Mouse (Mus musculus) B cell, adult (primary cell): ENCODE results near the gene Gnb2. TPM values are rescaled to one million over a fixed set of nuclear protein-coding genes. Genes with fewer than 3 reads are reported as not detected.

Source experiments
- total RNA-seq: library from RNA; stranded (reverse); gene quantifications from 4 replicates; pipeline ENCODE4 v1.2.4, GENCODE M21; 2023; ENCODE audit not compliant: inconsistent age

Gnb2 gene
- total RNA-seq = 346 to 423 TPM (median 404 TPM) in 4 replicates

GRCm38 (mm10) chr5:137533117-137533827 lies at the start of gene Gnb2, which contains the start of gene Epo:
Gene Gnb2, minus strand, starts transcription at chr5:137533510.
Gene Epo, minus strand, starts transcription at chr5:137533242.

GRCm38 (mm10) chr5:137569665-137570064 lies 36.4 kb upstream of the Gnb2 start, which contains the start of gene Tfr2:
Gene Tfr2, plus strand, starts transcription at chr5:137569840.

GRCm38 (mm10) chr5:137553411-137553837 lies 20.1 kb upstream of the Gnb2 start, which contains the start of gene Actl6b:
Gene Actl6b, plus strand, starts transcription at chr5:137553517.

GRCm38 (mm10) chr5:137518436-137518835 lies 14.9 kb downstream of the Gnb2 start, which contains the start of gene Gigyf1:
Gene Gigyf1, plus strand, starts transcription at chr5:137518548.

GRCm38 (mm10) chr5:137501709-137502666 lies 31.3 kb downstream of the Gnb2 start, which contains the start of gene Pop7:
Gene Pop7, minus strand, starts transcription at chr5:137502518.

Other genes starting within 250 kb of the Gnb2 start
- gene Ache, start 246.0 kb downstream of the Gnb2 start, total RNA-seq = 0.32 to 0.48 TPM (median 0.41 TPM) in 4 replicates
- gene Ufsp1, start 238.9 kb downstream of the Gnb2 start, total RNA-seq = 0.51 to 2.0 TPM (median 1.1 TPM) in 4 replicates
- 401 to 449 TPM (median 426 TPM) in 4 replicates for gene Srrt, start 225.8 kb downstream of the Gnb2 start, total RNA-seq
- gene Trip6, start 219.1 kb downstream of the Gnb2 start, total RNA-seq = 7.3 to 8.7 TPM (median 8.2 TPM) in 4 replicates
- gene Slc12a9, start 199.9 kb downstream of the Gnb2 start, total RNA-seq = 19.7 to 22.5 TPM (median 20.8 TPM) in 4 replicates
- not detected in 4 replicates for gene Ephb4, start 183.4 kb downstream of the Gnb2 start, total RNA-seq
- not detected in 4 replicates for gene Zan, start 56.4 kb downstream of the Gnb2 start, total RNA-seq
- 30.1 to 38.1 TPM (median 33.0 TPM) in 4 replicates for gene Pop7, start 31.0 kb downstream of the Gnb2 start, total RNA-seq
- gene Gigyf1, start 15.0 kb downstream of the Gnb2 start, total RNA-seq = 114 to 121 TPM (median 115 TPM) in 4 replicates
- gene Epo, start 268 bp downstream of the Gnb2 start, total RNA-seq = not detected in 4 replicates
- not detected in 4 replicates for gene Actl6b, start 20.0 kb upstream of the Gnb2 start, total RNA-seq
- gene Tfr2, start 36.3 kb upstream of the Gnb2 start, total RNA-seq = 0.29 to 1.5 TPM (median 0.71 TPM) in 4 replicates
- gene Mospd3, start 67.5 kb upstream of the Gnb2 start, total RNA-seq = 32.1 to 44.5 TPM (median 37.3 TPM) in 4 replicates
- 1.1 to 2.3 TPM (median 1.5 TPM) in 4 replicates for gene Pcolce, start 80.3 kb upstream of the Gnb2 start, total RNA-seq
- 0.22 to 0.45 TPM (median 0.30 TPM) in 3 of 4 replicates, not detected in the other for gene Fbxo24, start 95.5 kb upstream of the Gnb2 start, total RNA-seq
- 206 to 213 TPM (median 209 TPM) in 4 replicates for gene Lrch4, start 95.6 kb upstream of the Gnb2 start, total RNA-seq
- 58.1 to 62.4 TPM (median 60.8 TPM) in 4 replicates for gene Gm20605, start 95.7 kb upstream of the Gnb2 start, total RNA-seq
- gene Sap25, start 107.8 kb upstream of the Gnb2 start, total RNA-seq = 84.0 to 92.8 TPM (median 85.8 TPM) in 4 replicates
- not detected in 4 replicates for gene Irs3, start 112.2 kb upstream of the Gnb2 start, total RNA-seq
- gene Agfg2, start 151.2 kb upstream of the Gnb2 start, total RNA-seq = 17.4 to 20.9 TPM (median 18.1 TPM) in 4 replicates
- 0.21 to 0.48 TPM (median 0.42 TPM) in 4 replicates for gene Nyap1, start 208.1 kb upstream of the Gnb2 start, total RNA-seq
- gene Tsc22d4, start 212.2 kb upstream of the Gnb2 start, total RNA-seq = 201 to 221 TPM (median 212 TPM) in 4 replicates
- gene Ppp1r35, start 245.3 kb upstream of the Gnb2 start, total RNA-seq = 19.3 to 26.7 TPM (median 22.2 TPM) in 4 replicates